Mouse (Mus musculus): ENCODE results near the gene Clstn3.
A peak's percentile ranks its signal among the peaks of the same experiment; 100 is the strongest.
"Not testable (repeated sequence)": the region's sequence is repeated elsewhere in the genome, so short reads cannot be mapped to it uniquely, and the experiment has no call there.

The Clstn3 gene

DNA sequence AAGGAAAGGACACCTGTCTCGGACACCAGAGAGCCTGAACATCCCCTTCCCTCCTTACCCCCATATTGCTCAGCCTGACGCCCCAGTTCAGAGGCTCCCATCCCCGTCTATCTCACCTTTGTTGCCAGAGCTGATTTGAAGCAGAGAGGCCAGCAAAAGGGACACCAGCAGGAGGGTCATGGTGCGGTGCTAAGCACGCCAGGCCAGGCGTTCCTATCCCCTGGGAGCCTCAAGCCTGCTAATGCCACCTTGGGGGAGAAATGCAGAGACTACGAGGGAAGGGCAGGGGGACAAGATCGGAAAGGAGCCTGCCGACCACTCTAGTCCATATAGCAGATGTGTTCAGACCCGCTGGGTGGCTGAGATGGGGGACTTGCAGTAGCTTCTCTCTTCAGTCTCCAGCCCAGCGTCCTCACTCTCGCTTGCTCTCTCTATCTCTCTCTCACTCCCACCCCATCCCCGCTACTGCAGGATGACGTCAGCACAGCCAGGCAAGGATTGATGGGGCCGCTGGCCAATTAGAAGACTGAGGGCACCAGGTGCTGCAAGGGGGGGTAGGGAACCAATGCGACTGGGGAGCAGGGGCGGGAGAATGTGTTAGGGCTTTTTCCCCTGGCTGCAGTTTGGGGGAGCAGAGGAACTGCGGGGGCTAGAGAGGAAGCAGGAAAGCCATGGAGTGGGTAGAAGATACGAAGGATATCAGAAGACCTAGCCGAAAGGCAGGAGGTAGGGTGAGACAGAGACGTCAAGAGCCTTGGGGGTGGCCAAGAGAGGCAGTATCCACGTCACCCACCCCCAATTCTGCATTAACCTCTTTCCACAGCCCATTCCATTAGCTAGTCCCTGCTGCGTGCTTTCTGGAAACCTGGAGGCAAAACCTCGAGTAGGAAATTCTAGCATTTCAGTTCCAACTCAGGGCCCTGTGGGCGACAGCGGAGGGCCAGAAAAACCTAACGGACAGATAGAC is at the start of gene Clstn3:
TSS of gene Clstn3 (minus strand) at position 490 of the 967 bp plus-strand sequence.
- peak; percentile 82 for DNase-seq (ENCODE audit: low spot score)

DNA sequence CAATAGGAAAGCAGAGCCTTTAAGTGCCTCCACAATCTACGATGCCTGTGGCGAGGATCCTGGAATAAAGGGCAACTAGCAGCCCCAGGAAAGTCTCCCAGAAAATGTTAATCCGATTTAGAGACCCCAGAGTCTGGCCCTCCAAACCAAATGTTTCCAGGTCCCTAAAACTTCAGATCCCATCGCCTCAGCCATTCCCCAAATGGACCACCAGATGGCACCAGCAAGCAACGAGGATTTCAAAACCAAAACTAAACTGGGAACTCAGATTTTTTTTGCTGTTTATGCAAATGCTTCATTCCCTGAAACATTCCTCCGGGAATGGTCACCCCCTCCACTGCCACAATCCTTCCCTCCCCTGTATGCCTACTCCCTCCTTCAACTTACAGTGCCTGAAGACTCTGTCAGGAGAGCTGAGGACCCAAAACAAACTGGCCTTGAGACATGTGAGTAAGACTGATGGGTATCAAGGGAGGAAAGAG is 47.8 kb upstream of the Clstn3 start, which contains the start of gene C1ra:
TSS of gene C1ra (plus strand) at position 51 of the 482 bp plus-strand sequence.
- peak; percentile 76 for DNase-seq (ENCODE audit: low spot score)

DNA sequence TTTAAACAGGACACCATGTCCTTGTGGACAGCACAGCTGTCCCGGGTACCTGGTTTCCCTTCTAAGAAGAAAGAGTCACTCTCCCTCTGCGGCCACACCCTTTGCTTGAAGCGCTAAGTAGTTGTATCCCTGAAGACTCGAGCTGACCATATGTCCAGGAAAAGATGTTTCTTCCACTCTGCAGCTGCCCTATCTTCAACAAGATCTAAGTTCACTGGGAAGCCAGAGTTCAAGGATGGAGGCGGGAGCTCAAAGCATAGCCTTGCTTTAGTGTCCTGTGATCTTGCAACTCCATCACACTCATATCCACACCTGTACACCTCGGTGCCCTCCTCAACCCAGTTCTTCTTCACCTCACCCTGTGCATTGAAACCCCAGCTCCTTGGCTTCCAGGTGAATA is 47.3 kb upstream of the Clstn3 start:
- no peak for DNase-seq (ENCODE audit: low spot score)

DNA sequence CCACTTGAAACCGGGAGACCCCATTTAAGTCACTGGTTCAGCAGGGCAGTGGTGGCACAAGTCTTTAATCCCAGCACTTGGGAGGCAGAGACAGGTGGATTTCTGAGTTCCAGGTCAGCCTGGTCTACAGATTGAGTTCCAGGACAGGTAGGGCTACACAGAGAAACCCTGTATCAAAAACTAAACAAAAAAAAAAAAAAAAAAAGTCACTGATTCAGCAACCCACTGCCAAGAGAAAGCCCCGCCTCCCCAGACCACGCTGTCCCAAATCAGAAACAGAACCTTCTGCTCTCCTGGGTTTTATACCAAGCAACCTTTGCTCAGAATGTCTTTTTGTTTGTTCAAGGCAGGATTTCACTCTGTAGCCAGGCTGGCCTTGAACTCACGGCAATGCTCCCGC is 44.6 kb upstream of the Clstn3 start:
- not testable (repeated sequence) for DNase-seq (ENCODE audit: low spot score)

DNA sequence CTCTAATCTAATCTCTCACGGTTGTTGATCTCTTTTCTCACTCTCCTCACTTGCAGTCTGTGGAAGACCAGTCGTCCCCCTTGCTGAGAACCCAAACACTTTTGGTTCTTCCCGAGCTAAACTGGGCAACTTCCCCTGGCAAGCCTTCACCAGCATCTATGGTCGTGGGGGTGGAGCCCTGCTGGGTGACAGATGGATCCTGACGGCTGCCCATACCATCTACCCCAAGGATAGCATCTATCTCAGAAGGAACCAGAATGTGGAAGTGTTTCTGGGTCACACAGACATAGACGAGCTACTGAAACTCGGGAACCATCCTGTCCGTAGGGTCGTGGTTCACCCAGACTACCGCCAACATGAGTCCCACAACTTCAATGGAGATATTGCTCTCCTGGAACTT is 43.7 kb upstream of the Clstn3 start:
- DNase-seq (ENCODE audit: low spot score), result no peak

DNA sequence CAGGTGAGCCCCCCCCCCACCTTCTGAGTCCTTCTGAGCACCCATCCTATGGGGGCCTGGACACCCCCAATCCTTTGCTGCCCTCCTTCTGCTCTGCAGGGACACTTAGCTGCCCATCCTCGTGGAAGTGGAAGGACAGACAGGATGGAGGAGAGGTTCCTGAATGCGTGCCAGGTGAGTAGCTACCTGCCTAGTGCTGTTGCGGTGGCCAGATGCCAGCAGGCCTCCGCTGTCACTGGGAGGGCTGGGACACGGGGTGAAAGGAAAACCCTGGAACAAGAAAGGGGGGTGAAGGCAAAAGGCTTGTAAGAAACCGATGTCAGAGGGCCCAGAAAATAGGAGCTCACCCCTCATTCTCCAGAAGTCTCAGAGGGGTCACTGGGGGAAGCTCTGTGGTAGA is 42.4 kb upstream of the Clstn3 start:
- no peak for DNase-seq (ENCODE audit: low spot score)

DNA sequence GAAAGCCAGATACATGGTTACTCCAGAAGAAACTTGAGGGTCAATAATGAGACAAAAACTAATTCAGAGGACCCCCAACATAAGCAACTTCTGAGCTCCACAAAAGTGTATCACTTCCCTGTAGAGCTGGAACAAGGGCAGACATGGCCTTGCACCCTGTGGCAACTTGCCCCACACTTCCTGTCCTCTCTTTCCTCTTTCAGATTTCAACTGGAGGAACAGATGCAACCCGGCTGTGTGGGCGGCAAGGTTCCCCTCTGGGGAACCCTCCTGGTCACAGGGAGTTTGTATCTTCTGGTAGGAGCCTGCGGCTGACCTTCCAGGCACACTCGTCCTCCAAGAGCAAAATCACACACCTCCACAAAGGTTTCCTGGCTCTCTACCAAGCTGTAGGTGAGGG is 40.4 kb upstream of the Clstn3 start:
- DNase-seq (ENCODE audit: low spot score), result no peak

DNA sequence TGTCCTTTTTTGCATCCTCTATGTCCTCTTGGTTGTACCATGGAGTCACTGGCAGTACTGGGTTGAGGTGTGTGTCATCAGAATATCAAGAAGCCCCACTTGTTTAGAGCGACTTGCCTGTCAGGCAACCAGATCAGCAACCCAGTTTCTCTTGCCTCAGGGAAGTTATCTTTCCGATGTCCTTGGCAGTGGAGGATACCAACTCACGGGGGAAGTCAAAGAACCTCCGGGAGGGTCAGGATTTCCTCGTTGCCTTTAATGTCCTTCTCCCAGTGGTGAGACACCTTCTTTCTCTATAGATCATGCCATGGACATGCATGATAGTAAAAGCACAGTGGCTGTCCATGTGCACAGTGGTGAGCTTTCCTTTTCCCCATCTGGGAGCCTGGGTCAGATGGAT is 37.4 kb upstream of the Clstn3 start:
- DNase-seq (ENCODE audit: low spot score), result no peak

DNA sequence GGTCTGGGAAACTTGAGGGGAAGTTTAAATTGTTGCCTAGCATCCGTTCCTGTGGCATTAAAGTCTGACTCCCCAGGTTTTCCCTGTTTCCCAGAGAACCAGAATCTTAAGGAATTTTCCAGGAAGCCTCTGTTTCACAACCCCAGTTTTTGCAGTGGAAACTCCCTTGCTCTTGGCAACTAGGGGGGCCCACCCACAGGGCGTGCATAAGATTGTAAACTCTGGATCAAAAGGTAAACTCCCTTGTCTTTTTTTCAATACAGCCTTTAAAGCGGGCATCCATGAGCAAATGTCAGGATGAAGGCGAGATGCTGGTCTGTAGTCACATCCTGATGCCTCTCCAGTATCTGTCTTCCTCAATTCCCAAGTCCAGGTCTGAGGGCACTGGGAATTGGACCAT is 36.9 kb upstream of the Clstn3 start:
- DNase-seq (ENCODE audit: low spot score), result no peak

DNA sequence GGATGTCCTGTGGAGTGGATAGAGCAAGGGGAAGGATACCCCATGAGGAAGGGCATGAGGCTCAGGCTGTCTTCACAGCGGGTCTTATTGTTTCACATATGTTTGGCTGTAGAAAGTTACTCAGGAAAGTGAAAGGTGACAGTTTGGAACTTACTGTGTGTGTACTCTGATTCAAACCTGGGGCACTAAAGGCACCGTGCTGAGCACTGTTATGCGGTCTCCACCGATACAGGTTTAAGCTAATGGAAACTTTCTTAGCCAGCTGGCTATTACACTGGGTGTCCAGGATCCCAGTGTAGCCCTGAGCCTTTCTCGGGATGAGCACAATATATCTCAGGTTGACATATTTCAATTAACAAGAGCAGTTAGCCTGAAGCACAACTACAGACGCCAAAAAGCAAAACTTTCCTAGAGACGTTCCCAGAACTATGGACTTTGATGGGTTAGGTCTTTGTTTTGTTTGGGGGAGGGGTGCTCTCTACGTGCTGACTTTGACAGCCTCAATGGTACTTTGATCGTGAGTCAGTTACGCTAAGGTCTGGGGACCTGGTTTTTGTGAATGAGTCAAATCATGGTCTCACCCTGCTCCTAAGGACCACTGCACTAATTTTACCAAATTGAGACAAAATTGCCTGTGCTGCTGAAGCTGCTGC is 35.4 kb upstream of the Clstn3 start:
- DNase-seq (ENCODE audit: low spot score), result no peak

DNA sequence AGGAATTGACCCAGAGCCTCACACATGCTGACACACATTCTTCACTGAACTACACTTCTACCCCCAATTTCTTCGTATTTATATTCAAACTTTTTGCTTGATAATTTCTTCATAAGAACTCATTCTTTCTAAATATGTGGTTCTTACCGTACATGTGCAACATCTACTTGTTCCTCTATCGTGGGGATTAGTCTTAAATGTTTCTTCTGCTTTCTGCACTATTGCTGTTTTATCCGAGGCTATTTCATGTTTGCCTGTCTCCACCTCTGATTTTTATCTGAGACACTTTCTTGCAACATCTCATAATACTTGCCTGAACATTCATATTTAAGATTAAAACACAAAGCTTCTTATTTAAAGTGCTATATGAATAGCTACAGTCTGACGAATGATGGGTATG is 31.5 kb upstream of the Clstn3 start:
- DNase-seq (ENCODE audit: low spot score), result no peak

DNA sequence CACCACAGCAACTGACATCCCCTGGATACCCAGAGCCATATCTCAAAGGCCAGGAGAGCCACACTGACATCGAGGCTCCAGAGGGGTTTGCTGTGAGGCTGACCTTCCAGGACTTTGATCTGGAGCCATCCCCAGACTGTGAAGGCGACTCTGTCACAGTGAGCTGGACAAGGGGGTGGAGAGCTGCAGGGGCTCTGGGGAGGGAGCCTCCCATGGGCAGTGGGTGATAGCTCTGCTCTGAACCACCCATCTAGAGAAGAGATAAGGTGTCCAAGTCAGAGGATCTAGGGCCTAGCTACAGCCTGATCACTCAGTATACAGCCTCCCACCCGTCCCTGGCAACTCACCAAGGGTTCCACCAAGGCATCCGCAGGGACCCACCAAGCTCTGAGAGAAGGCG is 29.3 kb upstream of the Clstn3 start:
- DNase-seq (ENCODE audit: low spot score), result no peak

DNA sequence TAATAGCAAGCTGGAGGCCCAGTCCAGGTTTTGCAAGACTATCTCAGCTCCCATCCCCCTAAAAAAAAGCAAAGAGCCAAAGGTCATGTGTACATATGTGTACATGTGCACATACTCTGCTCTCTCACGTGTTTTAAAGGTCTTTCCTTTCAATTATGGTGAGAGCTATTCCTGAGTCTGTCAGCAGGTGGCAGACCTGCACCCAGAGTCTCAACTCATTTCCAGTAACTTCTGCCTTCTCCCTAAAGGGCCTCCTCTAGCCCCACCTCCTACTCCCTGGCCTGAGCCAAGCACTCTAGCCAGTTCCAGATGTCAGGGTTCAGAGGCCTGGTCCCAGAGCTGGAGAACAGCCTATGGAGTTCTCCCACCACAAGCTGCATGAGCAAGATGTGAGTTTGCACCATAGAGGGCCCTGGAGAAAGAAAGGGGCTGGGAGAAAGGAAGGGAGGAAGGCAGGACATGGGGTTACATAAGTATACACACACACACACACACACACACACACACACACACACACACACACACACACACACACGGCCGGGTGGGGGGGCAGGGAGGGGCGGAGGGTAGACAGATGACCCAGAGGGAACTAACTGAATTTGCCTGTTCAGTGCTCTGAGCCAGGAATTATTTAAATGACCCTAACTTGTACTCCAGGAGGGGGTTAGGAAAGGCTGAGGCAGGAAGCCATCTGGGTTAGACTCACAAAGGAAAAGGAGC is 28.4 kb upstream of the Clstn3 start, which contains the start of gene C1rl:
TSS of gene C1rl (plus strand) at position 272 of the 720 bp plus-strand sequence.
- peak; percentile 87 for DNase-seq (ENCODE audit: low spot score)

DNA sequence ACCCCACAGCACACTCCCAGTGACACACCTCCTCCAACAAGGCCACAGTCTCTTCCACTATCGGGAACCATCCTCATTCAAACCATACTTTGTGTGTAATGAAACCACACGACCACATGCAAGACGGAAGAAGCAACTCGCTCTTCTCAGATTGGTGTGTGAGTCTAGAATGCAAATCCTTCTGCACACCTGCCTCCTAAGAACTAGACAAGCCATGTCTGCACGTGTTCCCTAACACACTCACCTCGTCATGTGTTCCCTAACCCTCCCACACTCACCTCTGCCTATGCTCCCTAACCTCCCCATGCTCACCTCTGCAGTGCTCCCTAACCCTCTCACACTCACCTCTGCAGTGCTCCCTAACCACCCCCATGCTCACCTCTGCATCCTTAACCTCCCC is 26.8 kb upstream of the Clstn3 start:
- no peak for DNase-seq (ENCODE audit: low spot score)

DNA sequence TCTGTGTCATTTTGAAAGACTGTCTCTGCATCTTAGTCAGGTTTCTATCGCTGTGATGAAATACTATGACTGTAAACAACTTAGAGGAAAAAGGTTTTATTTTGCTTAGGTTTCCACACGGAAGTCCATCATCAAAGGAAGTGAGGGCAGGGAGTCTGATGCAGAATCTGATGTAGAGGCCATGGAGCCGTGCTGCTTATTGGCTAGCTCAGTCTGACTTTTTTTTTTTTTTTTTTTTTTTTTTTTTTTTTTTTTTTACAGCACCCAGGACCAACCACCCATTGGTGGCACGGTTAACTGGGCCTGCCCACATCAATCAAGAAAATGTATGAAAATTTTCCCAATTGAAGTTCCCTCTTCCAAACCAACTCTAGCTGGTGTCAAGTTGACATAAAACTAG is 24.4 kb upstream of the Clstn3 start:
- no peak for DNase-seq (ENCODE audit: low spot score)

DNA sequence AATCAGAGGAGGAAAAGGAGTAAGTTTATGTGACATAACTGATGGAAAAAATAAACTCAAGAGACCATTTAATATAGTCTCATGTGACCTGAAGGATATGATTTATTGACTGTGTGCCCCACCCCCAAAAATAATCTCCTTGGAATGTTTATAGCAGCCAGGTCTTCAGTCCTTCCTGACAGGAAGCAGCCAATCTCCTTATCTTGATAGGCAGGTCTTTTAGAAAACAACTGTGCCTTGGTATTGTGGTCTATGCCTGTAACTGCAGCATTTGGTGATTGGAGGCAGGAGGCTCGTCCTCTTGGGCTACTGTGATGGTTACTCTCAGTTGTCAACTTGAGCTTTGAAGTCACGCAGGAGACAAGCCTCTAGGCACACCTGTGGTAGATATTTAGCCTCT is 22.9 kb upstream of the Clstn3 start:
- DNase-seq (ENCODE audit: low spot score), result no peak

DNA sequence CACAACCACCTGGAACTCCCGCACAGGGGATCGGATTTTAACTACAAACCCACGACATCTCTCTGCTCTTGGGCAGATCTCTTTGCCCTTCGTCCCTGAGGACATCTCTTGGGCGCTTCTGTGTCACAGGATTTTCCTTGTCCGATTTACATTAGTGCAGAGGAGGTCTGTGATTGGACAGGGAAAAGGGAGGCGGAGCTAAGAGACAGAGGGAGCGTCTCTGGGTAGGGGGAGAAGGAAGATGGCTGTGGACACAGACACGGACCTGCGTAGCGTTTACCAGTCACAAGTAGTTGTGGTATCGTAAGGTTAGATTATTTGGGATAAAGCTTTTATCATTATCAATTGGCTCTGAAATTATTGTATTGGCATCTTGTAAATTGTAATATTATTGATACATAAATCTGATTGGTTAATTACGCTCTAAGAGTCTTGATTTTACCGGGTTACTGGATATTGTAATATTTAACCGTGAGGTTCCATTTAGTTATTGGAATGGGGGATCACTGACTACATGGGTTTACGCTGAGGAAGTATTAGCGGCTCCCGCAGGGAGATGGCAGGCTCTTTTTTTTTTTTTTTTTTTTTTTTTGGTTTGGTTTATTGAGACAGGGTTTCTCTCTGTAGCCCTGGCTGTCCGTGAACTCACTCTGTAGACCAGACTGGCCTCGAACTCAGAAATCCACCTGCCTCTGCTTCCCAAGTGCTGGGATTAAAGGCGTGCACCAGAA is 21.0 kb upstream of the Clstn3 start:
- no peak for DNase-seq (ENCODE audit: low spot score)

DNA sequence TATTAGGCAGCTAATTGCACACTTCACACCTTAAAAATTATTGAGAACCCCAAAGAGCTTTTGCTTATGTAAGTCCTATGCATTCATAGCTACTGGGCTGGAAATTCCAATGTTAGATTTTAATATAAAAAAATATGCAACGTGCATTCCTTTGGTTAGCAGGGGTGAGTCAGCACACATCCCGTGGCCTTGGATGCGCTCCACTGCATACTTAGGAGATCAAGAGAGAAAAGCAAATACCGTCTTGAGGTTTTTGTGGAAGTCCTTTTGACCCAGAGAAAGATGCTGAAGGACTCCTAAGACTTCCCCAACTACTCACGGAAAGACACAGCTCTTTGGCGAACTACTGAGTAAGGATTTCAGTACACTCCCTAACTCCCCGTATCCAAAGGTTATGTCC is 20.3 kb upstream of the Clstn3 start:
- DNase-seq (ENCODE audit: low spot score), result no peak

DNA sequence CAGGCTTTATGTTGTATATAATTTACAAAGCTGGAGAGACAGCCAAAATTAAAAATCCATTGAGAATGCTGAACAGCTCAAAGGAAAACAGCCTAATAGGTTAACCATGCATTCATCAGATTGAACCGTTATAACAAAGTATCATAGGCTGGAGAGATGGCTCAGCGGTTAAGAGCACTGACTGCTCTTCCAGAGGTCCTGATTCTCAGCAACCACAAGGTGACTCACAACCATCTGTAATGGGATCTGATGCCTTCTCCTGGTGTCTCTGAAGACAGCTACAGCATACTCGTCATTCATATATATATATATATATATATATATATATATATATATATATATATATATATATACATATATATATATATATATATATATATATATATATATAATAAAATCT is 19.2 kb upstream of the Clstn3 start:
- not testable (repeated sequence) for DNase-seq (ENCODE audit: low spot score)

DNA sequence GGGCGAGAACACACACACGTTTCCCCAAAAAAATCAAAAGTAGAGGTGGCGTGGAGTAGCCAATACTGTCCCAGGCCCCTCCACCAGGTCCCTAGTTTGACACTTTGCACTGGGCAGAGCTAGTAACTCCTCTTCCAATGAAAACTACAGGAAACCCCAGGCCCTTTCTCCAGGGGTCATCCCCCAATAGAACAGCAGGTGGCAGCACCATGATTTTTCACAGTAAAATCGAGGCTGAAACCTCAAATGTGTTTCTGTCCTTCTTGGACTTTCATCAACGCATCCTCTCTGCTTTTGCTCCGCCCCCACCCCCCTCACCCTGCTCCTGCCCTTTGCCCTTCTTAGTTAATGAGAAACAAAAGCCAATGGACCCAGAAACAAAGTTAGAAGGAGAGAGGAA is 17.0 kb upstream of the Clstn3 start:
- DNase-seq (ENCODE audit: low spot score), result peak; percentile 82

DNA sequence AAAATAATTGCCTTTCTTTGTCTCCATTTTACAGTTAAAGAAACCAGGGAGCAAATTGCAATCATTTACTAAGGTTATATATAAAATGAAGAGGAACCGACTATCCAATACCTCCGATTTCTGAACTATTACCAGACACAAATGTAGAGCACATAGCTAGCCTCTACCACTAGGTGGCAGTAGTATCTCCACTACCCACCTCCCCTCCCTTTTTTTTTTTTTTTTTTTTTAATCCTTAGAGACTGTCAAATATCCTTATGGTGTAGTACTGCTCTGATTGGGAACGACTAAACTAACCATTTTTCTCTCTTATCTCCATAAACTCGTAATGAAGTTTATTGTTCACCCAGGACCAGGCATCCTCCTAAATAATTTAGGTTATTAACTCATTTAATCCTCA is 15.7 kb upstream of the Clstn3 start:
- DNase-seq (ENCODE audit: low spot score), result no peak

DNA sequence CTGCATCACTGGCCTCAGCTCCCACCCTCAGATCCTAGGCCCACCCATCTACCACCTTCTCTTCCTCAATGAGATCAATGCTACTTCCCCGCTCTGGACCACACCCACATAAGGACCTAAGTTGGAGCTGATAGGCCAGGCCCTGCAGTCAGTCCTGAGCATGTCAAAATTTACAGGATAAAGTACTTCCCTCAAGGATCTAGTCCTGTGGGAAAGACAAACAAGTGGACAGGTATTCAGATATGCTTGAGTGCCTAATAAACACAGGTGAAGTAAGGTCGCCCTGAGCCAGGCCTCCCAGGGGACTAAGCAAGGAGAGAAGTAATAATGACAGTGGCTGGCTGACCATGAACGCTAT is 15.0 kb upstream of the Clstn3 start:
- no peak for DNase-seq (ENCODE audit: low spot score)
